Mouse (Mus musculus) hematopoietic stem cell, adult 5-6 weeks (primary cell): ENCODE measurements around the gene Klhdc10. TPM values are rescaled to one million over a fixed set of nuclear protein-coding genes. Genes with fewer than 3 reads are reported as not detected.
"Not testable (repeated sequence)": the region's sequence is repeated elsewhere in the genome, so short reads cannot be mapped to it uniquely, and the experiment has no call there.

Experiments
- ATAC-seq, 2 experiments: fragments of 125-278 bp in 1 of 2; replicated peaks in 1 of 2; 2 replicates each; pipeline ENCODE4 v1.8.0; 2016 to 2017; ENCODE audit warnings: inconsistent platforms in 2 of 2, mild to moderate bottlenecking in 2 of 2, moderate number of reproducible peaks in 2 of 2, low read depth in 1 of 2, moderate TSS enrichment in 1 of 2; ENCODE audit not compliant: low FRiP score in 2 of 2, poor library complexity in 2 of 2, severe bottlenecking in 2 of 2, insufficient read depth in 1 of 2, low TSS enrichment in 1 of 2
- total RNA-seq: library from RNA; stranded (forward); fragments of 172-1452, 232-1000 nt; gene quantifications from 2 replicates; pipeline ENCODE4 v1.2.3, GENCODE M21; 2017

Gene Klhdc10
- 46.0 and 57.0 TPM in 2 replicates for total RNA-seq

DNA sequence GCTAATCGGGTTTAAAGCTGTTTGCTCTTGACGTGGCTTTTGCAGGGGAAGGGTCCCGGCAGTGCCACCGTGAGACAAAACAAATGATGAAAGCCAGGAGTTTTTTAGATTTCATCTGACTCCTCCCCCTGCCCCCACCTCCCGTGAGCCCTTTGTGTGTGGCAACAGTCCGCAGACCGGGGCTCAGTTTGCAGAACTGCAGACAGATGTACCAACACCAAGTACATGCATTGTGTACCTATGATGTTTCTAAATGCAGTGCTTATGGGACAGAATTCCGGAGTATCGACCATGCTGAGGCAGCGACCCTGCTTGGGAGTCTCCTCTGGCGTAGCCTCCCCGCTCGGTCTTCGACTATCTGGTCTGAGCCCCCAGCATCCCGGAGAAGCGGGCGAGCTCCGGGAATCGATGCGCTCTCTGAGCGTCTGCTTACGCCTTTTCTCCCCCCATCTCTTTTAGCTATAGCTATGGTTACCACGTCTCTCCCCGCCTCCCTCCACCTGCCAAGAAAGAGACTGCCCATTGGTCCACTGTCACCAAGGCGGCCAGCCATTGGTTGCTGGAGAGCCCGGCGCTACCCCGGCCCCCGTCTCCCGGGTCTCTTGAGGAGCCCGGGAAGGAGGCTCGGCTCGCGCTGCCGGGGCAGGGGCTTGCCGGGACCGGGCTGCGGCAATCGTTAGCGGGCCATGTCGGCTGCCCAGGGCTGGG, at the start of gene Klhdc10:
TSS of gene Klhdc10 (plus strand) at position 561 of the 708 bp plus-strand sequence.
- peak; percentile 96 for ATAC-seq

GRCm38 (mm10) chr6:30352762-30353161, 48.9 kb upstream of the Klhdc10 start:
- ATAC-seq: no peak

GRCm38 (mm10) chr6:30353661-30354060, 48.0 kb upstream of the Klhdc10 start:
- no peak for ATAC-seq

- ATAC-seq: peak in 1 of 2 experiments; percentile 49; a peak in 2 of 4 replicates
Observed at GRCm38 (mm10) chr6:30354760-30355159, 46.9 kb upstream of the Klhdc10 start.

- peak in 1 of 2 experiments; percentile 19; a peak in 2 of 4 replicates for ATAC-seq
Observed at GRCm38 (mm10) chr6:30355701-30356100, 46.0 kb upstream of the Klhdc10 start.

- no peak for ATAC-seq
Observed at GRCm38 (mm10) chr6:30356161-30356560, 45.5 kb upstream of the Klhdc10 start.

DNA sequence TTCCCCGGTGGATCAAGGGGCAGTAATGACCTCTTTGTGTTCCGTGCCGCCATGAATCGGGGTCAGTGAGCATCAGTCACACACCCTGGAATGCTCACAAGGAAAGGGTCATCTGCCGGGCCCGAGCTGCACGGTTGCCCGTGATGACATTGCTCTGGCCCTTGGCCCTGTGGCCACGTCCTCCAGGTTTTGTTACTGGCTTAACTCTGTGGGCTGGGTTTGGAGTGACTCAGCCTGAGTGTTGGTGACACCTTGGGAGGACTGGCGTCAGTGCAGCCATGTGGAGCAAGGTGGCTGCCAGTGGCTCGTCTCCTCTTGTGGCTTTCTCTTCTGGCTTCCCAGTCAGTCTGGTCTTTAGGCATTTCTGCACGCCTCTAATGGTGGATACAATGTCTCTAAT, 45.0 kb upstream of the Klhdc10 start:
- no peak for ATAC-seq

DNA sequence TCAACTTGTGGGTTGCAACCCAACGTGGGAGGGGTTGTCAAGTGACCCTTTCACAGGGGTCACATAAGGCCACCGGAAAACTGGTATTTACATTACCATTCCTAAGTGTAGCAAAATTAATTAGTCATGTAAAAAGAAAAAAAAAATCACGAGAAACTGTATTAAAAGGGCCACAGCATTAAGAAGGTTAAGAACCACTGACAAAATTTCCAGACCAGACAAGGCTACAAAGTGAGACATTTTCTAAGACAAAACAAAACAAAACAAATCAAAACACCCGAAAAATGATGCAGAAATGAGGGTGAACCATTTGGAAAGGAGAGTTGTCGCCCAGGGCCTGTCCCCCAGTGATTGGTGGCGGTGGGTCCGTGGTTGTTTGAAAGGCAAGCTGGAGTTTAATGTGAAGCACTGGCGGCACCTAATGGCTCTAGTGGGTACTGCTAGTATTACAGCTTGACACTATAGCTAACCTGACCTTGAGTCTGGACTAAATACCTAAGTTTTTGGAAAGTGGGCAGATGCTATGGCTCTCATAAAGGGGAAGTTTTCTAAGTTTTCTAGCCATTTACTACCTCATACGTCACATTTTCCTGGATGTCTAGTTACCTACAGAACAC, 44.0 kb upstream of the Klhdc10 start:
- peak; percentile 90 to 92 for ATAC-seq

DNA sequence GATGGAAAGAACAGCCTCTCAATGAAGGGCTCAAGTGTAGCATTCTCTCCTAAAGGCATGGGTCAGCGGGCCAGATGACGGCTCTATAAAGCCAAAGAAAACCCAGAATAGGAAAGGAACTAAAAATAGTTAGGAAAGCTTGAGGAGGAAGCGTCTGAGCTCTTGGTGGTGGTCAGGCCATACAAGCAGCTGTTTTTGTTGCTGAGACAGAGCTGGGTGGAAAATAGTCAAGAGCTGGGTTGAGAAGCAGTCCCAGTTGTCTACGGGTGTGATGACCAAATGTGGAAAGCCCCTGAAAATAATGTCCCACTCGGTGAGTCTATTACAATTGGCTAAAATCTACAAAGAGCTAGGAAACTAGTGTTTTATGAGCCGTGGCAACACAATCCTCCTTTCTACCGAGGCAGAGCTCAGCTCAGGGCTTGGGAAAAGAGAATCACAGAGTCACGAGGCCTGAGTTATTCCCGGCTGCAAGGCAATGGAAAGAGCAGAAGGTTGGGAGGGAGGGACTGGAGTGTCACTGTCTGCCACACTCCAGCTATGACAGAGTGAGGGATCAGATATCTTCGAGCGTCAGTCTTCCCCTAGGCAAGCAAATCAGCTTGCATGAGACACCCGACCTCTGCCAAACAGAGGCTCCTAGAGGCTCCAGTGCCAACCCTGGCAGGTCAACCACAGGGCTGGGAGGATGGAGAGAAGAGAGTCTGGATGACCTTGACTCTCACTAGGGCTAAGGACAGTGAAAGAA, 41.7 kb upstream of the Klhdc10 start:
- ATAC-seq: no peak

DNA sequence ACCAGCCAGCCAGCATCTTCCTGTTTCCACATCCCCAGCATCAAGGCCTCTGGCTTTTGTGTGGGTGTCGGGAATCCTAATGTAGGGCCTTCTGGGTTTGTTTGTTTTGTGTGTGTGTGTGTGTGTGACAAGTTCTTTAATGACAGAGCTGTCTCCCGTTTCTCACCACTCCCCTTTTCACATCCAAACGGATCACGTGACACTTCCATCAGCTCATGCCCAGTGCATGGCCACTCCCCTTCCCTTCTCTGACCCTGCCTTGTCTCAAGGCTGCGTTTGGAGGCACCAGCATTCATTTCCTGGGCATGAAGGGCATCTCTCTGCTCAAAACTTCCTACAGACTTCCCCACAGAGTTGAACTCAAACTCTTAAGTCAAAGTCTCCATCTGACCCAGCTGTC, 37.9 kb upstream of the Klhdc10 start:
- no peak for ATAC-seq

GRCm38 (mm10) chr6:30369291-30369690, 32.4 kb upstream of the Klhdc10 start:
- no peak for ATAC-seq

GRCm38 (mm10) chr6:30372627-30373369, 28.9 kb upstream of the Klhdc10 start:
- ATAC-seq: no peak

GRCm38 (mm10) chr6:30374731-30375510, 26.7 kb upstream of the Klhdc10 start:
- ATAC-seq: no peak

DNA sequence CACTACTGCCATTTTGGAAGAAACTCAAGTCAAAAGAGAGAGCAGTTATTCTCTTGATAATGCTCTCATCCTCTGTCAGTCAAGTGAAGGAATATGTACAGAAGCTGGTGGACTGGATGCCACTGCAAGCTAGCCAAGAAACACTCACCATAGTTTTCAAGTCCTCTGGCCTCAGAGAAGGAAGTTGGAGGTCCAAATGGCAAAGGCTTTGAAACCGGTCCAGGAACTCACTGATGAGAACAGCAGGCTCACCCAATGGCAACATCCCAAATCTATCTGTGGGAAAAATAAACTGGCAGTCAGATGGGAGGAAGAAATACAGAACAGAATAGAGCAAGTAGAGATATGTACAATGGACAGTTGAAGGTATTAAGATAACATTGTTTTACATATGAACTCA, 25.9 kb upstream of the Klhdc10 start:
- no peak for ATAC-seq

DNA sequence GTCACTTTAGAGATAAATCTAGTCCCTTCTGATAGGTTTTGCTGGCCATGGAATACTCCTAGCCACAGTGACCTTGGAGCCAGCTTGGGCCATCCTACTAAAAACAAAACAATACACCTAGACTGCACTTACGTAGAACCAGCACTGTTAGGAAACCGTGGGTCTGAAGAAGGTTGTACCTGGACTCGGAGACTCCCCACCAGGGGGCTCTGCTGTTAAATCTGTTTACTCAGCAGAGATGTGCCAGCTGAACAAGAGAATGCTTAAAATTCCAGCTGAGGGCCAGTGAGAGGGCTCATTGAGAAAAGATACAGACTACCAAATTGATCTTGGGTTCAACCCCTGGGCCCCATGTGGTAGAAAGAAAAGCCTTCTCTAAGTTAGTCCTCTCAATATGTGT, 20.6 kb upstream of the Klhdc10 start:
- no peak for ATAC-seq

DNA sequence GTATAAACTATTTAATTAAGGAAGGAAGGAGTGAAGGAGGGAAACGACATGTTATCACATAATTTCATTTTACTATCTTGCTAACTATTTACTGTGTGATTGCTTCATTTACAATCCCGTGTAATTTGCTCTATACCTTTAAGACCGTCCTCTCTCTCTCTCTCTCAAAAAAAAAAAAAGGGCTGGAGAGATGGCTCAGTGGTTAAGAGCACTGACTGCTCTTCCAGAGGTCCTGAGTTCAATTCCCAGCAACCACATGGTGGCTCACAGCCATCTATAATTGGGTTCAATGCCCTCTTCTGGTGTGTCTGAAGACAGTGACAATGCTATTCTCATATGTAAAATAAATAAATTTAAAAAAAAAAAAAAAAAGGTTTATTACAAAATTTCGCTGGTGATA, 11.4 kb upstream of the Klhdc10 start:
- not testable (repeated sequence) for ATAC-seq
